Mouse (Mus musculus) heart, embryonic 15.5 days (tissue): Measurements from ENCODE around the gene Fcho1. TPM values are rescaled to one million over a fixed set of nuclear protein-coding genes. Genes with fewer than 3 reads are reported as not detected.
"Not testable (repeated sequence)": the region's sequence is repeated elsewhere in the genome, so short reads cannot be mapped to it uniquely, and the experiment has no call there.

Source experiments
- ATAC-seq: fragments of 200-750 bp; cut with Nextera tagmentation; replicated peaks from 2 replicates; pipeline ENCODE4 v1.8.0; 2017; ENCODE audit warnings: low read depth, moderate TSS enrichment; ENCODE audit not compliant: insufficient number of reproducible peaks, insufficient read depth, low FRiP score
- H3K27ac ChIP-seq: fragments of 300-500 bp; sonication (generic); 2 replicates; pipeline ENCODE4 v1.5.1; 2015; ENCODE audit warnings: mild to moderate bottlenecking, inconsistent platforms
- H3K27me3 ChIP-seq: fragments of 300-500 bp; sonication (generic); 2 replicates; pipeline ENCODE4 v1.6.1; 2015; ENCODE audit warnings: inconsistent platforms
- H3K36me3 ChIP-seq: fragments of 300-500 bp; sonication (generic); 2 replicates; pipeline ENCODE4 v1.6.1; 2015; ENCODE audit warnings: mild to moderate bottlenecking, inconsistent platforms
- H3K4me1 ChIP-seq: fragments of 300-500 bp; sonication (generic); replicated peaks from 2 replicates; pipeline ENCODE4 v1.6.1; 2015; ENCODE audit warnings: inconsistent platforms
- H3K4me2 ChIP-seq: fragments of 300-500 bp; sonication (generic); 2 replicates; pipeline ENCODE4 v1.6.1; 2015; ENCODE audit warnings: inconsistent platforms, mild to moderate bottlenecking, moderate library complexity
- H3K4me3 ChIP-seq: fragments of 300-500 bp; sonication (generic); 2 replicates; pipeline ENCODE4 v1.5.1; 2015; ENCODE audit warnings: mild to moderate bottlenecking, inconsistent platforms
- H3K9ac ChIP-seq: fragments of 300-500 bp; sonication (generic); 2 replicates; pipeline ENCODE4 v1.6.1; 2015; ENCODE audit warnings: mild to moderate bottlenecking, inconsistent platforms
- H3K9me3 ChIP-seq: fragments of 300-500 bp; sonication (generic); replicated peaks from 2 replicates; pipeline ENCODE4 v1.6.1; 2016; ENCODE audit warnings: inconsistent platforms
- WGBS: fragments of 180-500 bp; shearing (Covaris S2); methylation state at CpG from one replicate; pipeline ENCODE4 v1.1.7; 2015; ENCODE audit warnings: mixed read lengths; 5-methylcytosine and 5-hydroxymethylcytosine counted together
- polyA plus RNA-seq: library from polyadenylated mRNA; unstranded; fragments of >200 nt; fragmentation: Nextera tagmentation; extraction: Ambion mirVana; gene quantifications from 2 replicates; pipeline ENCODE4 v1.2.1, GENCODE M21; 2015

Fcho1 gene
- polyA plus RNA-seq, 1 experiment from 2014 or later: 1.9 TPM

DNA sequence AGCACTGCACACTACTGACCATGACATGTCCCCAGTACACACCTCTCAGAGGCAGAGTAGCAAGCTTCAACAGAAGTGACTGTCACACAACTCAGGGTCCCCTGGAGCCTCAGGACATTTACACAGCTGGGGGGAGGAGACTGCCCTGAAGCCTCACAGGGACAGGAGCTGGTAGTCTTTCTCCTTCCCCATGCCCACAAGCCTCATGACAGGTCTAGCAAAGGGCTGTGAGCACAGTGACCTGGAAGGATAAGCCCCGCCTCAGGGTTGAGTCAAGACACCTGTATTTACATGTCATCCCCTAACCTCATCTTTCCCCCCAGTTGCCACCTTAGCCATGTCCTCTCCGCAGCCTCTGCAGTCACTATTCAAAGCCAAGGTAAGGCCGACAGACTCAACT, 15.7 kb upstream of the Fcho1 start:
- Histone ChIP-seq H3K36me3 (no peaks in the 10 kb centered on the region), H3K27me3 (peaks cover 3% of the 10 kb centered on the region; the same call in 1 of the 2 replicates), H3K4me2 (peak overlapping the region; percentile 53), H3K27ac (no peak overlapping the region), H3K4me1 (peaks cover 6% of the 10 kb centered on the region; the same call in 1 of the 2 replicates), H3K9me3 (no peaks in the 10 kb centered on the region), H3K9ac (no peak overlapping the region), H3K4me3 (no peak overlapping the region)
- ATAC-seq: no peak
- WGBS: 27% methylated on average over 3 of the region's 3 CpGs

DNA sequence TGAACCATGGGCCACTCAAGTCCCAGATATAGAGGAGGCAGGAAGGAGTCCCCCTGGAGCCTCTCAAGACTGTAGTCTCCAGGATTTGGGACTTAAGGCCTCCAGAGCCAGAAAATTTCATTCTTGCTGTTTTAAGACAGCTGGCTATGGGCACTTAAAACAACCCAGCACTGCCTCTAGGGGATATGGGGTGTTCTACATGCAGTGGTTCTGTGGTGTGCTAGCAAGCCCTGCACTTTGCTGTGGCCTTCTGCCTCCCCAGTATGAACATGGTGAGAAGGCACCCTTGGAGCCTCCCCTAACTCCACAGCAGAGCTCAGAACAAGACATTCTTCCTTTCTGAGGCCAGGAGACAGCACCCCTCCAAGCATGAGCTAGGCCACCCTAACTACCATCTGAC, 12.8 kb upstream of the Fcho1 start:
- H3K27ac ChIP-seq, H3K27me3 ChIP-seq, H3K4me1 ChIP-seq, H3K4me2 ChIP-seq, H3K4me3 ChIP-seq, H3K9ac ChIP-seq, H3K9me3 ChIP-seq, ATAC-seq, H3K36me3 ChIP-seq: not testable (repeated sequence)

DNA sequence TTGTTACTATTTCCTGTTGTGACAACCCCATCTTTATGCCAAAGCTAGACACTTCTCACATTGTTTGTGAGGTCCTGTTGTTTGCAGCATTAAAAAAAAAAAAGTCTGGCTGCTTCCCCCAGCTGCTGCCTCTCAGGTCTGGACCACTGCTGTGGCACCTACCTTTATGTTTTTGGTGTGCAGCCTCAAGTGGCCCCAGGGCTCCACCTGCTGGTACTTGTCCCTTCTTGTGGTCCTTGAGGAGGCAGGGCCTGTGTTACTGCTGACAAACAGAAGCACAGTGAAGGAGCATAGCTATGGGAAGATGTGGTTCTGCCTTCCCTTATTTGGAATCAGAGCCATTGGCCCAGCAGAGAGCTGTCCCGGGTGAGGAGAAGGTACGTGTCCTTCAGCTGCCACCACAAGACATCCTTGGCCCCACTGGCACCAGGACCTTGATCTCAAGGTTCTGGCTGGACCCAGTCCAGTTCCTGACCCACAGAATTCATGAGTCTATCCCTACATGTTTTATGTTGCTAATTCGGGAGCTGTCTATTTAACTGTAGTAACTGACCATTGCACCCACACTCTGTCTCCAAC, 6.2 kb upstream of the Fcho1 start:
- no peak; the same call in 1 of the 2 replicates for ATAC-seq
- H3K9ac ChIP-seq: no peak overlapping the region
- H3K27me3 ChIP-seq: peaks cover 25% of the 10 kb centered on the region
- WGBS: 36% methylated on average over 3 of the region's 3 CpGs
- H3K27ac ChIP-seq: no peak overlapping the region
- H3K4me3 ChIP-seq: no peak overlapping the region
- no peaks in the 10 kb centered on the region for H3K9me3 ChIP-seq
- no peak overlapping the region for H3K4me2 ChIP-seq
- H3K4me1 ChIP-seq: peaks cover 10% of the 10 kb centered on the region
- H3K36me3 ChIP-seq: no peaks in the 10 kb centered on the region

DNA sequence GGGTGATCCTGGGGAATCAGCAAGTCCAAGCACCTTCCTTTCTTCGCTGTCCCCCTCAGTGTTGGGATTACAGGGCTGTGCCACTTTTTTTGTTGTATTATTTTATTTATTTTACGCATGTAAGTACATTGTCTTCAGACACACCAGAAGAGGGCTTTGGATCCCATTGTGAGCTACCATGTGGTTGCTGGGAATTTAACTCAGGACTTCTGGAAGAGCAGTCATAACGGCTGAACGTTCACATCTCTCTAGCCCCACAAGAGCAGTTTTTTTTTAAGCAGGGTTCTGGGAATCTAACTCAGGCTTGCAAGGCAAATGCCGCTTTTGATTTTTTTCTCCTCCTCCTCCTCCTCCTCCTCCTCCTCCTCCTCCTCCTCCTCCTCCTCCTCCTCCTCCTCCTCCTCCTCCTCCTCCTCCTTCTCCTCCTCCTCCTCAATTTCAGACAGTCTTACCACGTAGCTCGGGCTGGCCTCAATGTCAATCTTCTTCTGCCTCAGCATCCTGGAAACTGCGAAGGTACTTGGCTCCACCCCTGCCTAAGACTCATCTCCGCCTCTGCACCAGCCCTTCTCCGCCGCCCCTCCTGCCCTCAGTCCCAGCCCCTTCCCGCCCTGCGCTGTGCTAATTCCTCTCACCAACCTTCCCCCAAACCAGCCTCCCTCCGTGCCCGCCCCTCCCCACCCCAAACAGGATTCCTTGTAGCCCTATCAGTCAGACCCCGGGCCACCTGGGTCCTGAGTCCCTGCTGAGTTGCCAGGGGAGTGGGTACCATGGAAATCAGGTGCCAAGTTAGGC, 3.5 kb upstream of the Fcho1 start:
- Histone ChIP-seq H3K36me3 (no peaks in the 10 kb centered on the region), H3K9ac (no peak overlapping the region), H3K27ac (no peak overlapping the region), H3K4me2 (peak overlapping the region; percentile 58), H3K9me3 (no peaks in the 10 kb centered on the region), H3K27me3 (peaks cover 48% of the 10 kb centered on the region), H3K4me3 (peak overlapping the region; percentile 28), H3K4me1 (peaks cover 18% of the 10 kb centered on the region)
- no peak for ATAC-seq
- 3% methylated on average over 15 of the region's 16 CpGs for WGBS

DNA sequence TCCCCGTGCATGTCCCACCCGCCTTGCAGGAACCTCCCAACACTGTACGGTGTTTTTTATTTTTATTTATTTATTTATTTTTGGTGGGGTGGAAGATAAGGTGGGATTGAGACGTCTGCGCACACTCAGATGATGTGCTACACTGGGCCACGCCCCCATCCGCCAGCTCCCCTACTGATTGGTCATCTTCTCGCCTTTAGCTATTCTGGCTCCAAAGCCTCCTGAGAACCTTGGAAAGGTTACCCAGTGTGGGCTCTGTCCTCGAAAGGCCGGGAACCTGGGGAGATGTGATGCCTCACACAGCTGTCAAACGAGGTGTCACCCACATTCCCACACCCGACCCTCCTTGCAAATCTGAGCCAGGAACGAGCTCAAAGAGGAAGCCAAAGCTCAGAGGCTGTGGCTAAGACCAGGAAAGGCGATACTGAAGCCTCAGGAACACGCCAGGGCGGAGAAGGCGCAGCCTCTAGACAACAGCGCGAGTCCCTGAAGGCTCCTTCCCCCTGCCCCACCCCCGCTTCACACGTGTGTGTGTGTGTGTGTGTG, 2.8 kb upstream of the Fcho1 start:
- no peaks in the 10 kb centered on the region for H3K36me3 ChIP-seq
- peaks cover 18% of the 10 kb centered on the region for H3K4me1 ChIP-seq
- H3K4me3 ChIP-seq: peak overlapping the region; percentile 28
- peak overlapping the region; percentile 58 for H3K4me2 ChIP-seq
- peaks cover 49% of the 10 kb centered on the region for H3K27me3 ChIP-seq
- no peak for ATAC-seq
- no peaks in the 10 kb centered on the region for H3K9me3 ChIP-seq
- WGBS: 9% methylated on average over 21 of the region's 21 CpGs
- H3K27ac ChIP-seq: no peak overlapping the region
- H3K9ac ChIP-seq: no peak overlapping the region

DNA sequence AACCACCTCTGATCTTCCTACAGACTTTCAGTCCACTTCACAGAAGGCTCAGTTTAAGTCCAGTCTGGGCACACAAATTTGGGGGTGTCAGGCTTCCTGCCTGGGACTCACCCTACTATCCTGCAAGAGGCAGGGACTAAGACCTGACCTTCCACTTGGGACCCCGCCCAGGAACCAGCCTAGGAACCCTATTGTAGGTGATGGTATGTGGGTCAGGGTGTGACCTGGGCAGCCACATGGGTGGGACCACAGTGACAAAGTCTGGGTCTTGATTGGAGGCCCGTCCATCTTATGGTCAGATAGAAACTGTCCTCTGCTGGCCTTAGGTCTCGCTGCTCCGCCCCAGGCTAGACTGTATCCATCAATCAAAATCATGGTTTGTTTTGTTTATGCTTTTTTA, 1.1 kb downstream of the Fcho1 start:
- peaks cover 24% of the 10 kb centered on the region for H3K4me1 ChIP-seq
- WGBS: 70% methylated on average over 4 of the region's 4 CpGs
- H3K9me3 ChIP-seq: no peaks in the 10 kb centered on the region
- H3K36me3 ChIP-seq: no peaks in the 10 kb centered on the region
- no peak for ATAC-seq
- H3K27ac ChIP-seq: no peak overlapping the region
- H3K4me3 ChIP-seq: no peak overlapping the region; the same call in 1 of the 2 replicates
- H3K9ac ChIP-seq: no peak overlapping the region
- H3K4me2 ChIP-seq: 0 out of 2 replicates have a peak overlapping the region, but pooled peaks have one; percentile 87
- peaks cover 59% of the 10 kb centered on the region for H3K27me3 ChIP-seq

DNA sequence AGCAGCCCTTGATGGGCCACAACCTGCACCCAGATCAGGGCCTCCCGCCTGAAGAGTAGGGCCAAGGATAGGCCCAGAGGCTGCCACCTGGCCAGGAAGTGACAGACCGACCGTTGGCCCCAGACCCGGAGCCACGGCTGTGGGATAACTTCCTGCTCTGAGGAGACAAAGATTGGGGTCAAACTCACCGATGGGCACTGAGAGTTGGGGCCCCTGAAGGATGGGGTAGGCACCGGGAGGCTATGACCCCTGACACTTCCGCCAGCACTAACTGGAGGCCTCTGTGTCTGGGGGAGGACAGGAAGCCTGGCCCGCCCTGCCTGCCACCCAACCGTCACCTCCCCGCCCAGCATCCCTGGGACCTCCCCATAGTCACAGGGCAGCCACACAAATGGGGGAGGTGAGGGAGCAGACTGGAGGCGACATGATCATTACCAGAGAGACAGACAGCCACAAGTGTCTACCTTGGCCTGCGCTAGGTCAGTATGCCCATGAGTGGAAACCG, 2.4 kb downstream of the Fcho1 start:
- ATAC-seq: no peak
- H3K4me2 ChIP-seq: no peak overlapping the region
- H3K4me3 ChIP-seq: no peak overlapping the region; the same call in 1 of the 2 replicates
- H3K27me3 ChIP-seq: peaks cover 58% of the 10 kb centered on the region
- 53% methylated on average over 14 of the region's 14 CpGs for WGBS
- H3K4me1 ChIP-seq: peaks cover 22% of the 10 kb centered on the region
- no peaks in the 10 kb centered on the region for H3K36me3 ChIP-seq
- no peaks in the 10 kb centered on the region for H3K9me3 ChIP-seq
- H3K27ac ChIP-seq: no peak overlapping the region
- no peak overlapping the region for H3K9ac ChIP-seq

DNA sequence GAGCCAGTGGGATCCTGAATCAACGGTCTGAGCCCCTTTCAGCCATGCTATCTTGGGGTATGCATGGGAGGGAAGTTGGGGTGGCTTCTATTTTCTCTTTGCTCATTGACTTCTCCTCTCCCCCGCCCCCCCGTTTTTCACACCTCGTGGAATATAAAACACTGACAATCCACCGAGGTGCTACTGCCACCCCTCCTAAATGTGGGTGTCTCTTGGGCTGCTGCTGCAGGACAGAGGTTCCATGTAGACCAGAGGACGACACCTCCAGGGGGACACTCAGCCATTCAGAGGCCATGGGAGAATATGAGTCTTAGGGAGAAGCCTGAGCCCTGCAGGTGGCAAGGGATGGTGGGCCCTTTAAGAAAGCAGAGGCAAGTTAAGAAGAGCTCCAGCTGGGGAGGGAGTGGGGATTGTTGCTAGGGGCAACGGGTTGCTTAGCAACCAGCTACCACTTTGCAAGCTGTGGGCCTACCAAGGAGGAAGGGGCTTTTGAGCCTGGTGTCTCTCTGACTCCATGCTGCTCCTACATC, 5.5 kb downstream of the Fcho1 start:
- H3K9ac ChIP-seq: no peak overlapping the region
- 44% methylated on average over 7 of the region's 7 CpGs for WGBS

DNA sequence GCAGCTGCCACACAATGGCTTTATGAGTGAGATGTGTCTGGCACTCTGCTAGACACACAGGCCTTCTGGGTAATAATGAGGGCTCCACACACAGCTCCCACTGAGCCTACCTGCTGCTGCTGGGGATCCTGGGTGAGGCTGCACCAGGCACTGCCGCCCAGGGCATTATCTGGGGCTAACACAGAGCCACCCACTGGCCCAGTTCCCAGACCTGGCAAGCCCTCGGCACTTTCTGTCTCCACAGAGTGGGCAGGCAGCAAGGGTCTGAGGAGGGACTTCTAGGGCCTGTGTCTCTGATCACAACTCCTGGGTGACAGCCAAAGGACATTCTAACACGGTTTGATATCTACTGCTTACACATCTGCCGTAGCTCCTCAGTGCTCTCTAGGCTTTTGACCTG, 6.3 kb downstream of the Fcho1 start:
- H3K27ac ChIP-seq: no peak overlapping the region
- no peaks in the 10 kb centered on the region for H3K36me3 ChIP-seq
- H3K27me3 ChIP-seq: peaks cover 39% of the 10 kb centered on the region
- no peak overlapping the region for H3K4me2 ChIP-seq
- peaks cover 13% of the 10 kb centered on the region for H3K4me1 ChIP-seq
- WGBS: 27% methylated on average over 4 of the region's 4 CpGs
- H3K9me3 ChIP-seq: no peaks in the 10 kb centered on the region
- no peak overlapping the region for H3K4me3 ChIP-seq
- no peak for ATAC-seq
- H3K9ac ChIP-seq: no peak overlapping the region

More for the DNA sequence above, 5.5 kb downstream of the Fcho1 start:
- no peak for ATAC-seq
- Histone ChIP-seq H3K27me3 (peaks cover 46% of the 10 kb centered on the region), H3K36me3 (no peaks in the 10 kb centered on the region), H3K27ac (no peak overlapping the region), H3K4me1 (peaks cover 15% of the 10 kb centered on the region), H3K9me3 (no peaks in the 10 kb centered on the region), H3K4me3 (no peak overlapping the region), H3K4me2 (no peak overlapping the region)

DNA sequence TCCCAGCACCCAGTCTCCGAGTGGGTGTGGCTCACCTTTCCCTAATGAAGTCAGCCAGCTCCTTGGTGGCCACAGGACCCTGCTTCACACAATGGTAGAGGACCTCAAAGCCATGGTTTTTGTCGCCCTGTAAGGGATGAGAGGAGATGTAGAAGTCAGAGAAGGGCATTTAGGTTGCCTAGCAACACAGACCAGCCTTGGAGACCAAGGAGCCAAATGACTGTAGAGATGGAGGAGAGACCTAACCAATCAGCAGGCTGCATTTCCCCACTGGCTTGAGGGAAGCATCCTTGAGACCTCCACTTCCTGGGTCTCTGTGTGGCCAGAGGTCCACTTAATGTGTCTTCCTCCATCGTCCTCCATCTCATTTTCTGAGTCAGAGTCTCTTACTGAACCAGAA, 7.3 kb downstream of the Fcho1 start:
- Histone ChIP-seq H3K27ac (no peak overlapping the region), H3K36me3 (no peaks in the 10 kb centered on the region), H3K4me1 (peaks cover 13% of the 10 kb centered on the region), H3K27me3 (peaks cover 35% of the 10 kb centered on the region), H3K4me3 (no peak overlapping the region), H3K9me3 (no peaks in the 10 kb centered on the region), H3K4me2 (no peak overlapping the region), H3K9ac (no peak overlapping the region)
- WGBS: 37% methylated on average over 3 of the region's 3 CpGs
- no peak for ATAC-seq

DNA sequence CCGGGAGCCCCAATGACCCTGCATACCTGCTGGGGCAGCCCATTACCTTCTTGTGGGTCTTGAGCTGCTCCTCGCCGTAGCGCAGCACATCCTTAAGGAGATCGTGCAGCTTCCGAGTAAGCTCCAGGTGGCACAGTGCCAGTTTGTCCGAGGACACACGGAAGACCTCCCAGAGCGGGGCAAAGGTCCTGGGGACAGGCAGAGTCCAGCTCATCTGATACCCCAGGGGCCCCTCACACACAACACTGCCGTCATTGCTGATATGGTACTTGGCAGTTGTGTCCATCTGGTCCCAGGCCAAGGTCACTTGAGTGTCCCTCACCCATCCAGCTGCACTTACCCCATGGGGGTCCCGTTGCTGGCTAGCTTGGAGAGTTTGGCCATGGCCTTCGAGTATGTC, 8.4 kb downstream of the Fcho1 start:
- 69% methylated on average over 12 of the region's 12 CpGs for WGBS
- no peak for ATAC-seq
- no peak overlapping the region for H3K9ac ChIP-seq
- no peaks in the 10 kb centered on the region for H3K36me3 ChIP-seq
- no peak overlapping the region for H3K4me3 ChIP-seq
- peaks cover 13% of the 10 kb centered on the region for H3K4me1 ChIP-seq
- H3K27ac ChIP-seq: no peak overlapping the region
- peaks cover 33% of the 10 kb centered on the region for H3K27me3 ChIP-seq
- H3K4me2 ChIP-seq: no peak overlapping the region
- H3K9me3 ChIP-seq: no peaks in the 10 kb centered on the region
